Mouse (Mus musculus): ENCODE measurements around the gene Unc93a2. TPM values are rescaled to one million over a fixed set of nuclear protein-coding genes. Genes with fewer than 3 reads are reported as not detected.
"Not testable (repeated sequence)": the region's sequence is repeated elsewhere in the genome, so short reads cannot be mapped to it uniquely, and the experiment has no call there.

The Unc93a2 gene
- polyA plus RNA-seq, 1 experiment from 2014 or later = 0.09 TPM

DNA sequence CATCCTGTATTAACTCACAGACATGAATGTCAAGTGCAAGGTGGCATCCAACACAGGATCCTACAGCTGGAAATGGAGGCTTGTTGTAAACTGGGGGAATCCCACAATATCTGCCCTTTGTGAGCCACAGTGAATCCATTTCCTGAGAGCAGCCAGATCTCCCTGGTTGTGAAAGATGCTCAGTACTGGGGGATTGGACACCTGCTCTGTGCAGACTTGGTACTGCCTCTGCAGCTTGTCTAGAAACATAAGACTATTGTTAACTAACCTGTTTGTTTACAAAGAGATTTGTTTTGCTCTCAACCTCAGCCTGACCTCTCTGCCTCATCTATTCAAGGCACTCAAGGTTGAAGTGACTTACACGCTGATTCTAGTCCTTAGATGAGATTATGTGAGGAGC, 19.0 kb downstream of the Unc93a2 start:
- H3K9ac ChIP-seq; H3K36me3 ChIP-seq; H3K27ac ChIP-seq (replicated peaks); H3K4me2 ChIP-seq; H3K9me3 ChIP-seq; H3K27me3 ChIP-seq; ATAC-seq (ENCODE audit: low FRiP score, low read depth); H3K4me3 ChIP-seq; H3K4me1 ChIP-seq (replicated peaks): not testable (repeated sequence)
- no CpG with 5 or more reads among the region's 1 CpGs for WGBS

DNA sequence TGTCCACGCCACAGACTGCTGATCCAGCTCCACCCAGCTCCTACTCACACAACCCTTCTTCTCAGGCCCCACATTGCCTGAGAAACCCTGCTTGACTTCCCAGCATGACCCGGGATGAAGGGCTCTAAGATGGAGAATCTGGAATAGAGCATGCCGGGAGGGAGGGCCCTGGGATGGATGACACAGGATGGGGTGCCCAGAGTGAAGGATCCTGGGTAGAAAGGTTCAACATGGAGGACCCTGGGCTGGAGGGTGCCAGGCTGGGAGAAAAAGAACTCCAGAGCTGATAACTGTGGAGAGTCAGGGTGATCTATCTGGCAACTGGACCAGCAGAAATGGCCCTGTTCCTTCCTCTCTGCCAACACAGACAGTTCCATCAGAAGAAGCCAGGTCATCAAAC, 19.6 kb downstream of the Unc93a2 start:
- not testable (repeated sequence) for ATAC-seq (ENCODE audit: low FRiP score, low read depth)
- no CpG with 5 or more reads among the region's 3 CpGs for WGBS

DNA sequence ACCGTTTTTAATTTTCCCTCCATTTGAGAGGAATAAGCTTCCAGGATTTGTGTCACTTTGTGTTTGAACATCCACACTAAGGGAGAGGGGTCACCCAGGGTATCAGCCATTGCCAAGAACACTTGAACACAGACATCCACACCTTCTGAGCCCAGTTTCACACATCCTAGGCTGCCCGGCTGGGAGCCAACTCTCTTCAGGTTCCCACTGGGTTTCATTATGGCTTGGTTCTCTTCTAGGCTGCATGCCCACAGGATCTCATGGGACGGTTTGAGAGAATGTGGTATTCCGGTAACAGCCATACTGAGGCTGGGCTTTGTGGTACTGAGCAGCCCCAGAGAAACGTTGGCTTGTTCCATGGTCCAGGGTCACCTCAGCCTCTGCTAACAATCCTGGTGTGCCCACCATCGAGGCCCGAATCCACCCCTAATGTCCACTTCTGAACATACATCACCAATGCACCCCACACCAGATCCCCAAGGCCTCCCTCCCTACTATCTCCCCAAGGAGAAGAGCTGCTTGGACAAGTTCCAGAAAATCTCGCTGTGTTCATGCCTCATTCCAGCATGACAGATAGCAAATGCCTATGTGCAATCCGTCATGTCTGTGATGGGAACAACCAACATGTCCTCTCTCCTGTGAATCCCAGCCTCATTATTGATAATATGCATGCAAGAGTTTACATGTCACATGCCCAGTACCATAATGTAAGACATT, 24.4 kb downstream of the Unc93a2 start:
- not testable (repeated sequence) for H3K4me3 ChIP-seq; ATAC-seq (ENCODE audit: low FRiP score, low read depth)
- WGBS = 72% methylated on average over 8 of the region's 9 CpGs

More for the DNA sequence above, 19.6 kb downstream of the Unc93a2 start:
- not testable (repeated sequence) for H3K27ac ChIP-seq (replicated peaks); H3K9me3 ChIP-seq; H3K9ac ChIP-seq; H3K27me3 ChIP-seq; H3K4me2 ChIP-seq; H3K4me1 ChIP-seq (replicated peaks); H3K4me3 ChIP-seq; H3K36me3 ChIP-seq

GRCm38 (mm10) chr17:7359806-7360205, 25.5 kb downstream of the Unc93a2 start:
- H3K4me1 ChIP-seq (replicated peaks); H3K4me3 ChIP-seq; H3K9me3 ChIP-seq; H3K27me3 ChIP-seq; H3K4me2 ChIP-seq; H3K9ac ChIP-seq; H3K27ac ChIP-seq (replicated peaks); H3K36me3 ChIP-seq: not testable (repeated sequence)
- 68% methylated on average over 4 of the region's 4 CpGs for WGBS
- ATAC-seq (ENCODE audit: low FRiP score, low read depth) = peak; percentile 39; the same call in 1 of the 2 replicates

More for the DNA sequence above, 24.4 kb downstream of the Unc93a2 start:
- not testable (repeated sequence) for H3K27ac ChIP-seq (replicated peaks); H3K4me2 ChIP-seq; H3K36me3 ChIP-seq; H3K9me3 ChIP-seq; H3K27me3 ChIP-seq; H3K9ac ChIP-seq; H3K4me1 ChIP-seq (replicated peaks)

DNA sequence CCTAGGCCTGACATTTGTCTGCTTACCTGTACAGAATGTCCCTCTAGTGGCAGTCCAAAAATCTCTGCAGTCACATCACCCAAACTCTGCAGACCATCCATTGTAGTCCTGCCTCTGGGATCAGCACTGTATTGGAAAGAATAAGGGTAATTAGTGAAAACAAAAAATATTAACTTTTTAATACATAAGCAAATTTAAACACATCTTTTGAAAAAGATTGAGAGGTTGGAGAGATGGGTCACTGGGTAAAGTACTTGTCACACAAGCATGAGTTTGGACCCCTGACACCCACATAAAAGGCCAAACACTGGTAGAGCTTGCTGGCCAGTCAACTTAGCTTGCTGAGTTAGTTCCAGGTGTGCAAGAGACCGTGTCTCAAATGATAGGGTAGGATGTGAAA, 32.7 kb downstream of the Unc93a2 start, which contains the start of gene Ttll2:
Gene Ttll2, minus strand, starts transcription at position 101 of the 400 bp plus-strand sequence.
- not testable (repeated sequence) for H3K27ac ChIP-seq (replicated peaks); H3K9ac ChIP-seq; H3K36me3 ChIP-seq; H3K9me3 ChIP-seq; H3K4me1 ChIP-seq (replicated peaks); H3K27me3 ChIP-seq; H3K4me3 ChIP-seq; ATAC-seq (ENCODE audit: low FRiP score, low read depth); H3K4me2 ChIP-seq
- WGBS = 79% methylated on average over 1 of the region's 1 CpGs

DNA sequence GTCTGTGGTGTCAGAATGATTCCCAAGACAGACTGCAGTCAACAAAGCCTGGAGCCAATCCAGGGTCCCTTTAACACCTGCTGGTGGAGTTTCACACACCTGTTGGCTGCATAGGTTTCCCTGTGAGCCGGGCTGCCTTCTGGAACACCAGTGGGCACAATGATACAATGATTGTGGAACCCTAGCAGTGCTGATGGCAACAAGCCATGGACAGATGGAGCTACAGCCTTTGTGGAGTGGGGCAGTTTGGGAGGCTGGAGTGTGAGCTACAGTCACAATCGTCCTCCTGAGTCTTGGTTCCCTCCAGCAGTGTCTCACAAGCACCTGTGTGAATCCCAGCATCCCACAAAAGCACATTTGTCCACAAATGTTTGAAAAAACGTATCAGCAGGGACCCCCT, 36.5 kb downstream of the Unc93a2 start:
- not testable (repeated sequence) for H3K4me2 ChIP-seq; H3K27me3 ChIP-seq; H3K27ac ChIP-seq (replicated peaks); ATAC-seq (ENCODE audit: low FRiP score, low read depth); H3K9me3 ChIP-seq; H3K36me3 ChIP-seq; H3K4me3 ChIP-seq; H3K4me1 ChIP-seq (replicated peaks); H3K9ac ChIP-seq
- WGBS = 63% methylated on average over 2 of the region's 3 CpGs

GRCm38 (mm10) chr17:7337381-7337780, 47.9 kb downstream of the Unc93a2 start:
- not testable (repeated sequence) for H3K27me3 ChIP-seq; H3K4me1 ChIP-seq (replicated peaks); H3K36me3 ChIP-seq; H3K4me2 ChIP-seq; H3K9ac ChIP-seq; H3K4me3 ChIP-seq; ATAC-seq (ENCODE audit: low FRiP score, low read depth); H3K27ac ChIP-seq (replicated peaks); H3K9me3 ChIP-seq
- WGBS = 75% methylated on average over 7 of the region's 9 CpGs

GRCm38 (mm10) chr17:7332745-7333144, 52.5 kb downstream of the Unc93a2 start:
- ATAC-seq (ENCODE audit: low FRiP score, low read depth); H3K4me2 ChIP-seq; H3K4me1 ChIP-seq (replicated peaks); H3K9me3 ChIP-seq; H3K36me3 ChIP-seq; H3K4me3 ChIP-seq; H3K27me3 ChIP-seq; H3K27ac ChIP-seq (replicated peaks); H3K9ac ChIP-seq: not testable (repeated sequence)
- WGBS = 72% methylated on average over 4 of the region's 5 CpGs

GRCm38 (mm10) chr17:7326415-7326814, 58.8 kb downstream of the Unc93a2 start:
- H3K4me2 ChIP-seq; ATAC-seq (ENCODE audit: low FRiP score, low read depth); H3K9ac ChIP-seq; H3K9me3 ChIP-seq; H3K4me1 ChIP-seq (replicated peaks); H3K4me3 ChIP-seq; H3K27ac ChIP-seq (replicated peaks); H3K27me3 ChIP-seq; H3K36me3 ChIP-seq: not testable (repeated sequence)
- 91% methylated on average over 5 of the region's 8 CpGs for WGBS

DNA sequence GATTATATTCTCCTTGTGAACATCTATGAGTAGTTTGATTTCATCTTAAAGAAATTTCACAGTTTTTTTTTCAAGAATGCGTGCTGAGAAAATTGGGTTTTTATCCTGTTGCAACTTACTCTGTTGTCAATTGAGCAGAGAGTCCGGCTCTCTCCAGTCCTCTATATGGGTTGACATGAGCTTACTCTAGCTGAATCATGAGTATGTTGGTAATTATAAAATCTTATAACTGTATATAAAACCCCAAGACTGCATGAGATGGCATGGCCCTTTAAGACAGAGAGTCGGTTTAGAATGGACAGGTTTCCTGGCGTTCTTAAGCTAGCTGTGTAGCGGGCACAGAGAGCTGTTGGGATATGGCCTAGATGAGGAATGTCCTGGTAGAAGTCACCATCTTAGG, 60.9 kb downstream of the Unc93a2 start, which contains the start of gene Tcp10a:
Gene Tcp10a, plus strand, starts transcription at position 301 of the 400 bp plus-strand sequence.
- not testable (repeated sequence) for H3K4me2 ChIP-seq; H3K9me3 ChIP-seq; ATAC-seq (ENCODE audit: low FRiP score, low read depth); H3K27me3 ChIP-seq; H3K9ac ChIP-seq; H3K36me3 ChIP-seq; H3K4me3 ChIP-seq; H3K4me1 ChIP-seq (replicated peaks); H3K27ac ChIP-seq (replicated peaks)
- 94% methylated on average over 4 of the region's 5 CpGs for WGBS

DNA sequence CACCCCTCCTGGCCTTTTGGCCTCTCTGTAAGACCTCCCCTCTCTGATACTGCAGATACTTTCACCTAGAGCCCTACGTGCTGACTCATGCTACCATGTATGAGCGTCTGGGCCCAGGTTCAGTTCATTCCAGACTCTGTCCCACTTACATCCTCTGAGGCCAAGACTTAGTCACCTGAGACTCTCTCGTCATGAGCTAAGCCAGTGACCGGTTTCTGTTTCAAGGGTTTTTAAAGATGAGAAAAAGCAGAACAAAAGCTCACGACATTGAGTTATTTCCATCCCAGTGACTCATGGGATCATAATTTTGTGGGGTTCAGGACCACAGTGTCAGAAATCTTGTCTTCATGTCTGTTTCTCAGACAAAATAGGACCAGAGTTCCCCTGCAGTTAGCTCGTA, 65.5 kb downstream of the Unc93a2 start:
- H3K9me3 ChIP-seq; H3K27ac ChIP-seq (replicated peaks); H3K27me3 ChIP-seq; H3K9ac ChIP-seq; H3K36me3 ChIP-seq; H3K4me2 ChIP-seq; H3K4me3 ChIP-seq; H3K4me1 ChIP-seq (replicated peaks); ATAC-seq (ENCODE audit: low FRiP score, low read depth): not testable (repeated sequence)
- 92% methylated on average over 6 of the region's 6 CpGs for WGBS

DNA sequence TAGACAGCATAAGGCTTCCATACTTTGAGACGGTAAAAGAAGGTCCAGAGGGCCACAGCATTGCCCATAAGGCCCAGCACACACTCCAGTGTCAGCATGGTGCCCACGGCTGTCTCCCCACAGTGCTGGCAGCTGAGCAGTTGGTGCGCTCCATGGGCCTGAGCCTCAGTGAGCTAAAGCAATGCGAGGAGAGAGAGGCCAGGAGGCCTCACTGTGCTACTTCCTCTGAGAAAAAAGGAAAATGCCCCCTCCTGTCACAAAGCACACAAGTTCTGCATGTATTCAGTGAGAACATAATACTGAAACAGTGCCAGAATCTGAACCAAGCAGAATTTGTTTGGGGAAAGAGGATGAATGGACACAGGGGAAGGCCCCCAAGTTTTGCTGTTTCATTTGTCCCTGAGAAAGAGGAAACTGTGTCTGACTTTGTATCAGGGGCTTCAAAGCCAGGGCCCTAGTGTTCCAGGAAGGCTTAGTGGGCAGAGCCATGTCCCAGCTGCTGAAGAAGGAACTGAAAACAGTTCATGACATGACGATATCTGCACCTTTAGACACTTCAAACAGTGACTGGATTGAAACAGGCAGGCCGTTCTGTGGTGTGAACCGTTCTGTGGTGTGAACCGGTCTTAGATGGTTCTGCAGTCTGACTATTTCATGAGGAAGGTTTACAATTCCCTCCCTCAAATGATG, 69.4 kb downstream of the Unc93a2 start:
- not testable (repeated sequence) for H3K4me2 ChIP-seq; H3K27me3 ChIP-seq; H3K27ac ChIP-seq (replicated peaks); H3K4me3 ChIP-seq; ATAC-seq (ENCODE audit: low FRiP score, low read depth); H3K36me3 ChIP-seq; H3K4me1 ChIP-seq (replicated peaks); H3K9me3 ChIP-seq; H3K9ac ChIP-seq
- 79% methylated on average over 7 of the region's 8 CpGs for WGBS
